Mouse (Mus musculus) heart, adult 2 months (tissue): ENCODE measurements around the gene Rasip1. TPM values are rescaled to one million over a fixed set of nuclear protein-coding genes. Genes with fewer than 3 reads are reported as not detected.

Experiments used
- DNase-seq, 2 experiments: peaks; one replicate each; pipeline ENCODE4 v3.0.0; 2021
- H3K27ac ChIP-seq: fragments of 200-600 bp; 2 replicates; pipeline ENCODE4 v1.8.1; 2022
- H3K27me3 ChIP-seq: fragments of 200-500 bp; 2 replicates; pipeline ENCODE4 v1.6.1; 2012; ENCODE audit warnings: mild to moderate bottlenecking, low read length, inconsistent platforms, mixed read lengths; ENCODE audit not compliant: control insufficient read depth, insufficient read depth
- H3K36me3 ChIP-seq: fragments of 200-500 bp; 2 replicates; pipeline ENCODE4 v1.6.1; 2012; ENCODE audit warnings: low read length, inconsistent platforms; ENCODE audit not compliant: control insufficient read depth, insufficient read depth
- H3K4me1 ChIP-seq: fragments of 200-500 bp; 2 replicates; pipeline ENCODE4 v1.6.1; 2011; ENCODE audit warnings: low read length; ENCODE audit not compliant: control insufficient read depth, insufficient read depth
- H3K4me3 ChIP-seq: fragments of 200-600 bp; 2 replicates; pipeline ENCODE4 v1.8.1; 2022
- H3K79me2 ChIP-seq: fragments of 200-500 bp; replicated peaks from 2 replicates; pipeline ENCODE4 v1.6.1; 2012; ENCODE audit warnings: mild to moderate bottlenecking, inconsistent platforms, low read length, moderate library complexity, mixed read lengths; ENCODE audit not compliant: control insufficient read depth, insufficient read depth
- H3K9ac ChIP-seq: fragments of 200-500 bp; 2 replicates; pipeline ENCODE4 v1.6.1; 2012; ENCODE audit warnings: low read depth, mild to moderate bottlenecking, control low read depth, inconsistent platforms, low read length, mixed read lengths
- CTCF ChIP-seq: fragments of 200-600 bp; IDR thresholded peaks from 2 replicates; pipeline ENCODE4 v1.8.1; 2022; ENCODE audit warnings: antibody characterized with exemption, mild to moderate bottlenecking, moderate library complexity
- EP300 ChIP-seq: fragments of 200-500 bp; IDR thresholded peaks from 2 replicates; pipeline ENCODE4 v1.6.1; 2011; ENCODE audit warnings: low read depth, low read length, control low read depth; ENCODE audit not compliant: insufficient read depth
- POLR2A ChIP-seq: fragments of 200-500 bp; IDR thresholded peaks from 2 replicates; pipeline ENCODE4 v1.6.1; 2011; ENCODE audit warnings: mild to moderate bottlenecking, low read depth, low read length, control low read depth; ENCODE audit not compliant: insufficient read depth
- WGBS: fragments of 180-500 bp; shearing (Covaris S2); methylation state at CpG from one replicate; pipeline ENCODE4 v1.1.7; 2018; 5-methylcytosine and 5-hydroxymethylcytosine counted together
- intact Hi-C: fragments of 180-260 bp; cut with DNase I; formaldehyde crosslinking; loops from one replicate; pipeline ENCODE4 v1.15.1; 2025
- polyA plus RNA-seq: library from polyadenylated mRNA; depleted of rRNA; stranded (reverse); fragments of >200 nt; gene quantifications from 2 replicates; pipeline ENCODE4 v1.2.3, GENCODE M21; 2012
- total RNA-seq, 2 experiments: library from RNA; stranded (reverse); gene quantifications; 2 replicates each; pipeline ENCODE4 v1.2.3; 2021

Gene Rasip1
- total and polyA plus RNA-seq, 3 experiments: 25.0 to 30.5 (median 25.5) TPM

DNA sequence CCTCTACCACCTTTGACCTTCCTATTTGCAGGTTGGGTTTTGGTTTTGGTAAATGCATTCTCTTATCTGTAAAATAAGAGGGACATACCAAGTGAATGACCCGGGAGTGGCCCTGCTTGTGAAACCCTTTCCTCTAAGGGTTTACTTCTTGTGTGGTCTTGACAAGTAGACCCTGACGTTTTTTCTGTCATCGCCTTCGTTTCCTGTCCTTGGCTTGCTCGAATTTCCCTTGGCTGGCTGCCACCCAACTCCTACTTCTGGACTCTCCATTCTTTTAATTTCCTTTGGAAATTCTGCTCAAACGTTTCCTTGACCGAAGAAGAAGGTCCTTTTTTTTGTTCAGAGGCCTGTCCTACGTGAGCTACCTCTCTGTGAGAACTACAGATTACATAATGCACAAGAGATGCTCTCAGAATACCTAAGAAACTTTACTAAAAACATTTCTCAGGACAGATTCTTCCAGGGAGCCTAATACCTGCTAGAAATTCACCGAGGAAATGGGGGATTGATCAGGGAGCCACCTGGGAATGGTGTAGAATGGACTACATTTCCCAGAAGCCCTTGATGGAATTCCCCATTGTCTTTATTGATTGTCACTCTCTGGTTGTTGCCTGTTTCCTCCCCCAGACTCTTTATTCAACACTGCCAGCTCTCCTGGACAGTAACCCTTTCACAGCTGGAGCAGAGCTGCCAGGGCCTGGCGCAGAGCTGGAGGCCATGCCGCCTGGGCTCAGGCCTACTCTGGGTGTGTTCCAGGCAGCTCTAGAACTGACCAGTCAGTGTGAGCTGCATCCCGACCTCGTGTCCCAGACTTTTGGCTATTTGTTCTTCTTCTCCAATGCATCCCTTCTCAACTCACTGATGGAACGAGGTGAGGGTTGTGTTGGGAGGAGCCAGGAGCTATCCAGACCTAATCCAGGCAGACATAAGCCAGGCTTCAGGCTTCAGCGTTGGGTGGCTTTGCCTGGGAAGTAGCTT is 8.7 kb downstream of the Rasip1 start:
- Histone ChIP-seq H3K36me3 (peaks cover 19% of the 10 kb centered on the region), H3K27me3 (no peaks in the 10 kb centered on the region), H3K9ac (no peak overlapping the region), H3K4me3 (no peak overlapping the region; the same call in 1 of the 2 replicates), H3K27ac (peak overlapping the region; percentile 55), H3K79me2 (no peaks in the 10 kb centered on the region), H3K4me1 (peaks cover 20% of the 10 kb centered on the region)
- peak; percentile 54 to 60 for DNase-seq
- intact Hi-C loops: no loop called here
- 38% methylated on average over 15 of the region's 15 CpGs for WGBS
- TF ChIP-seq EP300: 0 out of 2 replicates have a peak, but pooled peaks have one; percentile 11
- TF ChIP-seq CTCF: no peak

GRCm38 (mm10) chr7:45637710-45638109 is 10.4 kb downstream of the Rasip1 start:
- WGBS: 85% methylated on average over 6 of the region's 6 CpGs
- TF ChIP-seq EP300: no peak
- no peak for TF ChIP-seq CTCF
- TF ChIP-seq POLR2A: no peak

GRCm38 (mm10) chr7:45638623-45639401 is 11.5 kb downstream of the Rasip1 start:
- Histone ChIP-seq H3K27me3 (no peaks in the 10 kb centered on the region), H3K36me3 (peaks cover 9% of the 10 kb centered on the region), H3K4me1 (peaks cover 28% of the 10 kb centered on the region), H3K4me3 (no peak overlapping the region), H3K9ac (no peak overlapping the region), H3K27ac (no peak overlapping the region; the same call in 1 of the 2 replicates), H3K79me2 (no peaks in the 10 kb centered on the region)
- intact Hi-C loops: no loop called here
- DNase-seq: peak; percentile 84 to 90
- TF ChIP-seq EP300 (no peak), POLR2A (peak; percentile 66), CTCF (no peak)
- WGBS: 46% methylated on average over 29 of the region's 29 CpGs

More at GRCm38 (mm10) chr7:45637710-45638109, 10.4 kb downstream of the Rasip1 start:
- no peak overlapping the region for H3K27ac ChIP-seq
- no peak for DNase-seq
- H3K4me1 ChIP-seq: peaks cover 27% of the 10 kb centered on the region
- no peak overlapping the region for H3K4me3 ChIP-seq
- peaks cover 16% of the 10 kb centered on the region for H3K36me3 ChIP-seq
- intact Hi-C loops: no loop called here
- no peaks in the 10 kb centered on the region for H3K27me3 ChIP-seq
- no peaks in the 10 kb centered on the region for H3K79me2 ChIP-seq
- H3K9ac ChIP-seq: no peak overlapping the region

- Histone ChIP-seq H3K27me3 (no peaks in the 10 kb centered on the region), H3K4me3 (no peak within 1 kb of the TSS; the same call in 1 of the 2 replicates), H3K79me2 (no peaks in the 10 kb centered on the region), H3K36me3 (peaks cover 9% of the 10 kb centered on the region), H3K4me1 (peaks cover 26% of the 10 kb centered on the region), H3K27ac (peak within 1 kb of the TSS; percentile 63), H3K9ac (no peak within 1 kb of the TSS)
- WGBS: 54% methylated on average over 19 of the region's 19 CpGs
- TF ChIP-seq POLR2A: no peak
- TF ChIP-seq CTCF: no peak
- TF ChIP-seq EP300: no peak
- DNase-seq: no peak
- intact Hi-C loops: loop anchor here (1.0 to 5.0 kb wide), 2 partner anchors 12 to 43 kb away; partner anchors contain the start of genes Ntn5 and Rasip1
Observed at GRCm38 (mm10) chr7:45639561-45640027, 12.3 kb downstream of the Rasip1 start, which contains the start of gene Mamstr. Gene Mamstr, plus strand, starts transcription at chr7:45639977.

GRCm38 (mm10) chr7:45640191-45640957 is 13.1 kb downstream of the Rasip1 start:
- DNase-seq: peak in 1 of 2 experiments; percentile 39
- H3K4me3 ChIP-seq: no peak overlapping the region; the same call in 1 of the 2 replicates
- H3K9ac ChIP-seq: no peak overlapping the region
- peaks cover 9% of the 10 kb centered on the region for H3K36me3 ChIP-seq
- no peaks in the 10 kb centered on the region for H3K27me3 ChIP-seq
- TF ChIP-seq CTCF: no peak
- TF ChIP-seq POLR2A: no peak
- no peak for TF ChIP-seq EP300
- 59% methylated on average over 19 of the region's 19 CpGs for WGBS
- no peaks in the 10 kb centered on the region for H3K79me2 ChIP-seq
- peak overlapping the region; percentile 63 for H3K27ac ChIP-seq
- intact Hi-C loops: loop anchor here (1.0 to 5.0 kb wide), 2 partner anchors 13 to 42 kb away; partner anchors contain the start of genes Ntn5 and Rasip1
- H3K4me1 ChIP-seq: peaks cover 22% of the 10 kb centered on the region
